Mouse (Mus musculus): ENCODE results near the gene Plch2.

GRCm38 (mm10) chr4:155089241-155089640, 32.7 kb upstream of the Plch2 start:
- TF ChIP-seq CTCF (IDR thresholded peaks at IDR 0.05; ENCODE audit: low read depth) (no peak), EP300 (IDR thresholded peaks at IDR 0.05; ENCODE audit: low read depth) (no peak)

Data from liver, embryonic 14.5 days (tissue).